Mouse (Mus musculus): ENCODE results near the gene Napepld.

- TF ChIP-seq POLR2A (IDR thresholded peaks at IDR 0.05; ENCODE audit: borderline replicate concordance, extremely low read depth, insufficient read depth, insufficient read length, poor library complexity, severe bottlenecking) (no peak), CTCF (IDR thresholded peaks at IDR 0.05; ENCODE audit: borderline replicate concordance, extremely low read depth, insufficient read depth, insufficient read length) (no peak)
Measured at GRCm38 (mm10) chr5:21677939-21678338, 23.3 kb downstream of the Napepld start.

Measured in brain, embryonic 14.5 days (tissue).